Mouse (Mus musculus) intestine, embryonic 16.5 days (tissue): ENCODE data around the gene Sp100. TPM values are rescaled to one million over a fixed set of nuclear protein-coding genes. Genes with fewer than 3 reads are reported as not detected.
A peak's percentile ranks its signal among the peaks of the same experiment; 100 is the strongest.

ENCODE experiments used
- ATAC-seq: fragments of 200-750 bp; cut with Nextera tagmentation; 2 replicates; pipeline ENCODE4 v1.8.0; 2017; ENCODE audit warnings: moderate TSS enrichment, moderate library complexity
- H3K27ac ChIP-seq: fragments of 300-500 bp; sonication (generic); 2 replicates; pipeline ENCODE4 v1.5.1; 2014; ENCODE audit warnings: mild to moderate bottlenecking, low read length
- H3K27me3 ChIP-seq: fragments of 300-500 bp; sonication (generic); replicated peaks from 2 replicates; pipeline ENCODE4 v1.6.1; 2014; ENCODE audit warnings: low read length, control low read depth, mixed read lengths; ENCODE audit not compliant: control insufficient read depth, insufficient read depth
- H3K36me3 ChIP-seq: fragments of 300-500 bp; sonication (generic); 2 replicates; pipeline ENCODE4 v1.6.1; 2014; ENCODE audit warnings: low read length, control low read depth; ENCODE audit not compliant: control insufficient read depth, insufficient read depth
- H3K4me1 ChIP-seq: fragments of 300-500 bp; sonication (generic); 2 replicates; pipeline ENCODE4 v1.6.1; 2014; ENCODE audit warnings: low read length, control low read depth, mixed read lengths; ENCODE audit not compliant: control insufficient read depth, insufficient read depth
- H3K4me2 ChIP-seq: fragments of 300-500 bp; sonication (generic); 2 replicates; pipeline ENCODE4 v1.6.1; 2014; ENCODE audit warnings: low read depth, low read length, control low read depth
- H3K4me3 ChIP-seq: fragments of 300-500 bp; sonication (generic); 2 replicates; pipeline ENCODE4 v1.5.1; 2014; ENCODE audit warnings: mild to moderate bottlenecking, low read length
- H3K9ac ChIP-seq: fragments of 300-500 bp; sonication (generic); 2 replicates; pipeline ENCODE4 v1.6.1; 2014; ENCODE audit warnings: low read depth, low read length
- H3K9me3 ChIP-seq: fragments of 300-500 bp; sonication (generic); 2 replicates; pipeline ENCODE4 v1.6.1; 2016; ENCODE audit warnings: low read length, control low read depth; ENCODE audit not compliant: control insufficient read depth
- WGBS: fragments of 180-500 bp; shearing (Covaris S2); extraction: QIAGEN DNeasy Blood & Tissue Kit; methylation state at CpG from one replicate; pipeline ENCODE4 v1.1.7; 2014; 5-methylcytosine and 5-hydroxymethylcytosine counted together
- polyA plus RNA-seq: library from polyadenylated mRNA; unstranded; fragments of >200 nt; fragmentation: Nextera tagmentation; extraction: Ambion mirVana; gene quantifications from 2 replicates; pipeline ENCODE4 v1.2.1, GENCODE M21; 2015

Gene Sp100
- polyA plus RNA-seq, 1 experiment from 2014 or later: 3.7 TPM

DNA sequence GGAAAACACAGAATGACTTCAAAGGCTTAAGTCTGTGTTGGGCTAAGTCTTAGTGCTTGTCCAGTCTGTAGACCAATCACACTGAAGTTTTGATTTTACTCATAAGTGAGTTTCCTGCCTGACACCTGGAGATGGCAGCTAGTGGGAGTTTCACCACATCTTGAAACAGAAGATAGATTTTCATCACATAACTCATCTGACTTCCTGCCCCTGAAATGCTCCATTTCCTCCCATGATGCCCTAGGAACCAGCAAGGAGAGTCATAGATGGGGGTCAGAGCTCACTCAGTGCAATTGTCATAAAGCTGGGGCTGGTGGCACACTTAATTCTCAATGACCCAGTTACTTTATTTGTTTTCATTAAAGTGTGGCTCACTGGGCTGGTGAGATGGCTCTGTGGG is 90.0 kb downstream of the Sp100 start:
- Histone ChIP-seq H3K27me3 (no peaks in the 10 kb centered on the region), H3K4me3 (no peak overlapping the region), H3K4me1 (no peaks in the 10 kb centered on the region), H3K9me3 (peaks cover 4% of the 10 kb centered on the region; the same call in 1 of the 2 replicates), H3K9ac (no peak overlapping the region), H3K4me2 (no peak overlapping the region), H3K27ac (no peak overlapping the region), H3K36me3 (no peaks in the 10 kb centered on the region)
- no peak for ATAC-seq

DNA sequence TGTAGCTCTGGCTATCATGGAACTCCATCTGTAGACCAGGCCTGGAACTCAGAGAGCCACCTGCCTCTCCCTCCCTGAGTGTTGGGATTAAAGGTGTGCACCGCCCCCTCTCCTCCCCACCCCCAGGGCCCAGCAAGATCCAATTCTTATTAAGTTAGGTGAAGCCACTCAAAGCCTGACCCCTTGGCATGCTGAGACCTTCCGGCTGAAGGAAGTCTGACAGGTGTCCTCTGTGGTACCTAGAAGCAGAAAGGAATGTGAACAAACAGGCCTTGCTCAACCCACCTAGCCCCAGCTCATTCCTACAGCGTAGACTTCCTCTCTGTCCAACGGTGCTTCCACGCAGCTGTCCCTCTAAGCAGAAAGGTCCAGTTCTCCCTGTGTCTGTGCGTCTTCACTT is 91.1 kb downstream of the Sp100 start:
- no peaks in the 10 kb centered on the region for H3K4me1 ChIP-seq
- no peak overlapping the region for H3K4me2 ChIP-seq
- H3K9ac ChIP-seq: no peak overlapping the region
- H3K36me3 ChIP-seq: no peaks in the 10 kb centered on the region
- peaks cover 4% of the 10 kb centered on the region; the same call in 1 of the 2 replicates for H3K9me3 ChIP-seq
- no peaks in the 10 kb centered on the region for H3K27me3 ChIP-seq
- no peak overlapping the region for H3K27ac ChIP-seq
- H3K4me3 ChIP-seq: no peak overlapping the region
- ATAC-seq: no peak
- 71% methylated on average over 6 of the region's 6 CpGs for WGBS

DNA sequence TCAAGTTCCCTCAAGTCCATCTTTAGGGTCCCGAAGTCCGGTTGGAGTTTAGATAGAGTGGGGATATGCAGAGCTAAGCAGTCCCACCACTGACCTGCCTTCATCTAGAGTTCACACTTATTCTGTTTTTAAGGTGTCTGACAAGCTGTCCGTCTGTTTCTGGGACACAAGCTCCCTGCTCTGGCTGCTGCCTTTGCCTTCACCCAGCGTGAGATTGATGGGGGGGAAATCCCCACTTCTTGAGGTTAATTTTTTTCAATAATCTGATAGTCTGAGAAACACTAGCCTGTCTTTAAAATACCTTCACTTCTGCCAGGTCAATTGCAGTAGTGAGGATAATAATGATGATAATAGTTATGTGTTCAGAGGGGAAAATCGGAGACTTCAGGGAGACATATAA is 92.5 kb downstream of the Sp100 start:
- Histone ChIP-seq H3K9ac (no peak overlapping the region), H3K36me3 (no peaks in the 10 kb centered on the region), H3K9me3 (peaks cover 4% of the 10 kb centered on the region; the same call in 1 of the 2 replicates), H3K27ac (no peak overlapping the region), H3K4me1 (no peaks in the 10 kb centered on the region), H3K4me3 (no peak overlapping the region), H3K4me2 (no peak overlapping the region), H3K27me3 (no peaks in the 10 kb centered on the region)
- ATAC-seq: no peak
- 66% methylated on average over 5 of the region's 5 CpGs for WGBS

DNA sequence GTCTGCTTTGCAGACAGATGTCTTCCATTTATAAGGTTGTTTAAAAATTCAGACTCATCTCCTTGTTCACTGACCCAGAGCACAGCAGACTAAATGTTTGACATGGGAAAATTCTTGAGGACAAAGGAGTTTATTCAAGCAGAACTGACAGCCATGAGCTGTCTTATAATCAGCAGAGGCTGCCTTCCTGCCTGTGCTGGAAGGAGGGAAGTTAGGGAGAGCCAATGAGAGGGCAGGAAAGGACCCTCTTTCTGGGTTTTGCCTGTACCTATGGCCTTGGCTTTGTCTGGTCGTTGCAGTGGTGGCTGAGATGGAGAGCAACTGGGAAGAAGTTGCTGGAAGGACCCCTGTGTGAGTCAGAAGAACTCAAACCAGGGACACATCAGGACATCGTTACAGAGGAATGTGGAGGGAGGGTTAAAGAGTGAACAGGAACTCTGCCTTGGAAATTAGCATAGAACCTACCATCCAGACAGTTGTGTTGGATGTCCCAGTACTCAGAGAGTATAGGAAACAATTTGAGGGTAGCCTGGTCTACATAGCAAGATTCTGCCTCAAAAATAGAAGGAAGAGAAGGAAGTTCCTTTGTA is 93.2 kb downstream of the Sp100 start:
- no peak overlapping the region for H3K27ac ChIP-seq
- ATAC-seq: no peak; the same call in 1 of the 2 replicates

DNA sequence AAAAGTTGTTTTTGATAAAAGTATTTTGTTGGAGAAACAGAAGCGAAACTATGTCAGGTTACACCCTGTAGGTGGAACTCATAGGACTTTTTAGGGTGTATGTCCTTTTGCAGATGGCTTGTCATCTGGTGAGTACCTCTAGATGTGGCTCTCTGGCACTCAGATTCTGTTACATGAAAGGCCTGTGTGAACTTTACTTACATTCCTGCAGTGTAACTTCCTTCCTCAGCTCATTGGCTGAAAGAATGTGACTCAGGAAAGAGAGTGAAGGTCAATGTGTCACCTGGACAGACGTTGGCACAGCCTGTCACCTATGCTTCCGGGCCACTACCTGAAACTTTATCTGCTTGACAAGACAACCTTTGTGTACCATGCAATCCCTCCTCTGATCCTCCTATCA is 94.8 kb downstream of the Sp100 start:
- no peak for ATAC-seq
- H3K9ac ChIP-seq: no peak overlapping the region
- H3K9me3 ChIP-seq: no peaks in the 10 kb centered on the region
- no peak overlapping the region for H3K4me2 ChIP-seq
- no peaks in the 10 kb centered on the region for H3K27me3 ChIP-seq
- H3K36me3 ChIP-seq: no peaks in the 10 kb centered on the region
- WGBS: 72% methylated on average over 3 of the region's 3 CpGs
- H3K27ac ChIP-seq: no peak overlapping the region
- H3K4me1 ChIP-seq: no peaks in the 10 kb centered on the region
- H3K4me3 ChIP-seq: no peak overlapping the region

More for the DNA sequence above, 93.2 kb downstream of the Sp100 start:
- Histone ChIP-seq H3K9ac (no peak overlapping the region), H3K4me3 (no peak overlapping the region), H3K27me3 (no peaks in the 10 kb centered on the region), H3K9me3 (peaks cover 3% of the 10 kb centered on the region; the same call in 1 of the 2 replicates), H3K4me2 (no peak overlapping the region), H3K36me3 (no peaks in the 10 kb centered on the region), H3K4me1 (no peaks in the 10 kb centered on the region)
- 12% methylated on average over 2 of the region's 2 CpGs for WGBS

DNA sequence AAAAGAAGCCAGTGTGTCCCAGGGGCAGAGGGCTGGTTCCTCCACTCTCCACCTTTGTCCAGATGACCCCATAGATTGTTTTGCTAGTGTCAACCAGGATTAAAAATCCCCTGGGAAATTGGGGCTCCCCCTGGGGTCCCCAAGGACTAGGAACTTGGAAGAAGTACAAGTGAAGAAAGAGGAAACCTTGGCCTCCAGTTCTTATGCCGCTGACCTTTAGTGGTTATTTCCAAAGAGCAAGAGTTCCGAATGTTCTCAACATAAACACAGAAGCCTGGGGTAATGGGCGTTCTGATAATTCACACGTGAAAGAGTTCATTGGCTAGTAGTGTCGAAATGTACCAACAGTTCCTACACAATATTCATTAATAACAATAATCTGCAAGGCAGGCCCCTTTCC is 96.7 kb downstream of the Sp100 start:
- Histone ChIP-seq H3K9me3 (no peaks in the 10 kb centered on the region), H3K9ac (no peak overlapping the region), H3K4me2 (no peak overlapping the region), H3K27ac (no peak overlapping the region), H3K27me3 (no peaks in the 10 kb centered on the region), H3K36me3 (no peaks in the 10 kb centered on the region), H3K4me1 (no peaks in the 10 kb centered on the region), H3K4me3 (no peak overlapping the region)
- ATAC-seq: no peak
- 80% methylated on average over 5 of the region's 5 CpGs for WGBS

DNA sequence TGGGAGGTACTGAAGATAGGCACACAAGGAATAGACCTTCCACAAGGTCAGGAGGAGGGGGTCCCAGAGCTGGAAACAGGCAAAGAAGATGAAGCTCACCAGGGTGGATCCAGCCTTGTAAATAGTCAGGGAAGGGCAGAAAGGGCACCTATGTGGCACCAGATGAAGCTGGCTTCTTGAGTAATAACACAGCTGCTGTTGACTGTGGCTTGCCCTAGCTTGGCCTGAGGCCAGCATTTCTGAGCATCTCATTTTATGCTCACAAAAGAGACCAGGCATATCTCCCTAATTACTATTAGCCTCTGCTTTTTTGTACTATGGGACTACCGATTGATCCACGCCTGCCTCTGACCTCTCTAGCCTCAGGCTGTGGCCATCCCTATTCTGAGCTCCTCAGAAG is 100.0 kb downstream of the Sp100 start:
- H3K27me3 ChIP-seq: no peaks in the 10 kb centered on the region
- no peak overlapping the region for H3K4me3 ChIP-seq
- no peaks in the 10 kb centered on the region for H3K9me3 ChIP-seq
- no peaks in the 10 kb centered on the region for H3K36me3 ChIP-seq
- no peak overlapping the region for H3K9ac ChIP-seq
- no peak for ATAC-seq
- H3K4me1 ChIP-seq: no peaks in the 10 kb centered on the region
- H3K27ac ChIP-seq: no peak overlapping the region
- no peak overlapping the region for H3K4me2 ChIP-seq
- 76% methylated on average over 2 of the region's 2 CpGs for WGBS

DNA sequence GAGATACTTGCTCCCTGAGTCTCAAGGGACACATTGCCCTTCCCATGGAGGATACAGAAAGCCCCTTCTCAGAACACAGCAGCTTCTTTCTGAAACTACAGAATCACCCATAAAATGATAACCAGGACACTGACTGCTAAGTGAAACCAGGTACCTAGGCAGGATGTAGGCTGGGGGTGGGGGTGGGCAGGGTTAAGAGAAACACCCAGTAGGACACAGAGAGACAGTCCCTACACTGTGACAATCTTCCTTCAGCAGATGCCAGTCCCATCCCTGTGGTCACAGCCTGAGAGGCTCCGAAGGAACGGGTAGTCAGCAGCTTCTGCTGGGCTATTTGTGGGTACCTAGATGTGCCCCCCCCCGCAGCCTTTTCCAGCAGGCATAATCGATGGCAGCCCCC is 100.9 kb downstream of the Sp100 start:
- WGBS: 85% methylated on average over 4 of the region's 4 CpGs
- H3K9me3 ChIP-seq: no peaks in the 10 kb centered on the region

DNA sequence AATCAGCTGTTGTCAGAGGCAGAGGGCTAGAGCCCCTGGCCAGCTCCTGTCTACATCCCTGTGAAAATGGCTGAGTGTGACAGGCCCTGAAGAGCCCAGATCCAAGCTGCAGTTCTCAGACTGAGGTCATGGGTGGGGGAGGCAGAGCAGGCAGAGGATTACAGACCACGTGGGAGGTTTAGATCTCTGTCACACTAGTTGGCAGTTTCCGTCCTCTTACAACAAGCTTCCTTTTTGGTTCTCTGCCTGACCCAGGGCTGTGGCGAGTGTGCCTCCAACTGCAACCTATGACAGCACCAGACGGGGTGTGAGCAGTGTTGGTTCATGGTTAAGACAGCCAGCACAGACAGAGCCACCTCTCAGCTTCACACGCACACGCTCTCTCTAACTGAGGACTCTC is 101.7 kb downstream of the Sp100 start:
- H3K36me3 ChIP-seq: no peaks in the 10 kb centered on the region
- no peak overlapping the region for H3K27ac ChIP-seq
- no peaks in the 10 kb centered on the region for H3K4me1 ChIP-seq
- no peaks in the 10 kb centered on the region for H3K9me3 ChIP-seq
- no peak overlapping the region for H3K4me3 ChIP-seq
- peak overlapping the region; percentile 29; the same call in 1 of the 2 replicates for H3K9ac ChIP-seq
- no peaks in the 10 kb centered on the region for H3K27me3 ChIP-seq
- 55% methylated on average over 6 of the region's 6 CpGs for WGBS
- 0 out of 2 replicates have a peak, but pooled peaks have one; percentile 23 for ATAC-seq
- H3K4me2 ChIP-seq: no peak overlapping the region

More for the DNA sequence above, 100.9 kb downstream of the Sp100 start:
- Histone ChIP-seq H3K4me1 (no peaks in the 10 kb centered on the region), H3K27me3 (no peaks in the 10 kb centered on the region), H3K4me3 (no peak overlapping the region), H3K4me2 (no peak overlapping the region), H3K27ac (no peak overlapping the region), H3K9ac (no peak overlapping the region), H3K36me3 (no peaks in the 10 kb centered on the region)
- ATAC-seq: no peak
